Mouse (Mus musculus): ENCODE measurements around the gene Bcl2. TPM values are rescaled to one million over a fixed set of nuclear protein-coding genes. Genes with fewer than 3 reads are reported as not detected.

Gene Bcl2
- total and polyA plus RNA-seq, 3 experiments = 4.5 to 13.6 (median 8.7) TPM

- no peak for TF ChIP-seq SIN3A (IDR thresholded peaks at IDR 0.05; ENCODE audit: low read length)
These were observed at the start of gene Bcl2 (continued) for GRCm38 (mm10) chr1:106713621-106714529.

DNA sequence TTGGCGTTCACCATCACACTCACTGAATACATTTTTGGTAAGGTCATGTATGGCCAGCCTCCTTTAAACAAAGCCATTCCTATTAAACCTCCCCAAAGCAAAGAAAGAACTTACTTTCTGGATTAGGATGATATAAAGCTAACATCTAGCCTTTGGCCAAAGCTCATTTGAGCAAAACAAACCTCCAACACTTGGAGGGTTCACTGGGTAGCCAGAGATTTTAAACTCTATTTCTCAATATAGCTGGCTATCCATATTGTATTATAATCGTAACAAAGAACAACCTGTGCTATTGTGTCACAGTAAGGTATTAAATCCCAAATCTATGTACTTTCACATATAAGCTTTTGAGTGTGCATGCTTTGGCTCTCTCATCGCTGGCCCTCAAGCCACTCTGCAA is 46.7 kb upstream of the Bcl2 start:
- no peaks in the 10 kb centered on the region for H3K9me3 ChIP-seq (replicated peaks; ENCODE audit: low read length)
- no peak overlapping the region for H3K4me3 ChIP-seq (replicated peaks in 1 of 3; ENCODE audit: low read depth in 2 of 3, low read length in 2 of 3, poor library complexity in 1 of 3)
- no peak overlapping the region; the same call in 1 of the 2 replicates for H3K9ac ChIP-seq (ENCODE audit: insufficient read depth, low read depth)
- H3K4me2 ChIP-seq (ENCODE audit: insufficient read depth, low read depth, poor library complexity, severe bottlenecking) = no peak overlapping the region
- H3K27ac ChIP-seq (ENCODE audit: insufficient read depth, low read depth) = no peak overlapping the region
- dilution Hi-C loops (cut with MboI; ENCODE audit: extremely low pct_ligation_motif_present, extremely low pct_unique_long_range_greater_than_20kb, low sequenced_read_pairs) (no loop called here), in situ Hi-C loops (cut with MboI; ENCODE audit: low pct_ligation_motif_present, low pct_unique_long_range_greater_than_20kb, low sequenced_read_pairs) (no loop called here)
- TF ChIP-seq MAX (IDR thresholded peaks at IDR 0.05; ENCODE audit: low read length) (no peak), MEF2A (IDR thresholded peaks at IDR 0.05; ENCODE audit: borderline replicate concordance, low read depth, low read length) (no peak), MAFK (IDR thresholded peaks at IDR 0.05; ENCODE audit: insufficient replicate concordance, low read length) (no peak), HCFC1 (IDR thresholded peaks at IDR 0.05; ENCODE audit: low read depth, low read length) (no peak)
- H3K27me3 ChIP-seq (replicated peaks) = no peaks in the 10 kb centered on the region
- no peak for DNase-seq (ENCODE audit: extremely low read depth)
- H3K4me1 ChIP-seq (ENCODE audit: control insufficient read depth in 1 of 2, insufficient read depth in 2 of 2) = peaks cover 10 to 28% of the 10 kb centered on the region in 2 experiments
- H3K79me2 ChIP-seq (replicated peaks; ENCODE audit: control insufficient read depth, extremely low read depth, insufficient read depth, poor library complexity, severe bottlenecking) = no peaks in the 10 kb centered on the region
- H3K36me3 ChIP-seq (replicated peaks in 1 of 2; ENCODE audit: control insufficient read depth in 1 of 2, insufficient read depth in 1 of 2, low read length in 1 of 2) = peaks cover 4 to 34% of the 10 kb centered on the region in 2 experiments

DNA sequence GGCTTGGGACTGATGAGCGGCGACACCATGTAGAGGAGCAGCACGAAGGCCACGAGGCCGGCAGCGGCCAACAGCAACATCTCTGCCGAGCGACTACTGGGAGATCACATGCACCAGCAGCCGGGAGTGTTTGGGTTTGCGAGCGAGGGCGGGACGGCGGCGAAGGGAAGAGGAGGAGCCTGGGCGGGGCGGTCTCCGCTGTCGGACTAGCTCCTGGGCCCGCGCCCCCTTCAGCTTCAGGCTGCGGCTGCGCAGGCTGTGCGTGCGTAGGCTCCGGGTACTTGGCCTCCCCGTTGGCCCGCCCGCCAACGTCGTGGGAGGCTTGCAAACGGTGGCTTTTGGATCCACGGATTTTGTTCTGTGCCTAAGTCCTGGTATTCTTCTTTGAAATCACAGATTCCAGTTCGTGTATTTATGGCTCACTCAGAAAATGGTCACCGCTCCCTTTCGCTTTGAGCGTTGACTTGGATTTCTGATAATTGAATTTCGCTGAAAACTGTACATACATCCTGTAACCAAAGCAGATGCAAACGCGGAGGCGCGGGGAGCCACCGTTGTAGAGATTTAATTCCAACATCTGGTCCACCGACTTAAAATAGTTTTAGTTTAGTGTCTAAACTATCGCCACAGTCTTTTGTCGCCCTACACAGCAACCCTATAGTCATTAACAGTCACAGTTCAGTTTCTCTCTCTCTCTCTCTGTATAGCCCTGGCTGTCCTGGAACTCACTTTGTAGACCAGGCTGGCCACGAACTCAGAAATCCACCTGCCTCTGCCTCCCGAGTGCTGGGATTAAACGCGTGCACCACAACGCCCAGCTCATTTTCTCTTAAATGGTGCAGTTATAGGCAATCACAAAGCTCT is 45.7 kb upstream of the Bcl2 start, which contains the start of gene Kdsr:
Gene Kdsr, minus strand, starts transcription at position 156 of the 864 bp plus-strand sequence.
- peak; percentile 93 for DNase-seq (ENCODE audit: extremely low read depth)
- peak within 1 kb of the TSS; percentile 36 for H3K27ac ChIP-seq (ENCODE audit: insufficient read depth, low read depth)
- no peaks in the 10 kb centered on the region for H3K27me3 ChIP-seq (replicated peaks)
- H3K4me1 ChIP-seq (ENCODE audit: control insufficient read depth in 1 of 2, insufficient read depth in 2 of 2) = peaks cover 7 to 19% of the 10 kb centered on the region in 2 experiments
- H3K79me2 ChIP-seq (replicated peaks; ENCODE audit: control insufficient read depth, extremely low read depth, insufficient read depth, poor library complexity, severe bottlenecking) = no peaks in the 10 kb centered on the region
- H3K4me2 ChIP-seq (ENCODE audit: insufficient read depth, low read depth, poor library complexity, severe bottlenecking) = peak within 1 kb of the TSS; percentile 63
- peak within 1 kb of the TSS; percentile 39 for H3K9ac ChIP-seq (ENCODE audit: insufficient read depth, low read depth)
- peak within 1 kb of the TSS; percentile 86 to 98 (median 86) for H3K4me3 ChIP-seq (replicated peaks in 1 of 3; ENCODE audit: low read depth in 2 of 3, low read length in 2 of 3, poor library complexity in 1 of 3)
- H3K9me3 ChIP-seq (replicated peaks; ENCODE audit: low read length) = no peaks in the 10 kb centered on the region
- in situ Hi-C loops (cut with MboI; ENCODE audit: low pct_ligation_motif_present, low pct_unique_long_range_greater_than_20kb, low sequenced_read_pairs) (no loop called here), dilution Hi-C loops (cut with MboI; ENCODE audit: extremely low pct_ligation_motif_present, extremely low pct_unique_long_range_greater_than_20kb, low sequenced_read_pairs) (no loop called here)
- H3K36me3 ChIP-seq (replicated peaks in 1 of 2; ENCODE audit: control insufficient read depth in 1 of 2, insufficient read depth in 1 of 2, low read length in 1 of 2) = peaks cover 2 to 34% of the 10 kb centered on the region in 2 experiments
- TF ChIP-seq ZKSCAN1 (IDR thresholded peaks at IDR 0.05; ENCODE audit: borderline replicate concordance, low read depth, low read length) = no peak
- TF ChIP-seq TBP (conservative IDR thresholded peaks at IDR 0.05; ENCODE audit: low read depth, low read length) = peak; percentile 56; the same call in 1 of the 2 replicates
- peak; percentile 62; the same call in 1 of the 2 replicates for TF ChIP-seq TCF12 (IDR thresholded peaks at IDR 0.05; ENCODE audit: low read depth, low read length)
- no peak for TF ChIP-seq RCOR1 (conservative IDR thresholded peaks at IDR 0.05; ENCODE audit: low read depth, low read length)
- no peak for TF ChIP-seq CHD1 (IDR thresholded peaks at IDR 0.05; ENCODE audit: low read depth, low read length)
- TF ChIP-seq ZNF384 (IDR thresholded peaks at IDR 0.05; ENCODE audit: low read depth, low read length) = no peak
- TF ChIP-seq NELFE (IDR thresholded peaks at IDR 0.05; ENCODE audit: low read depth, low read length) = peak; percentile 72
- TF ChIP-seq JUND (conservative IDR thresholded peaks at IDR 0.05; ENCODE audit: low read depth, low read length) = no peak
- TF ChIP-seq UBTF (IDR thresholded peaks at IDR 0.05; ENCODE audit: low read depth, low read length) = no peak; the same call in 1 of the 2 replicates
- peak; percentile 59 for TF ChIP-seq BHLHE40 (IDR thresholded peaks at IDR 0.05; ENCODE audit: low read depth, low read length)
- TF ChIP-seq USF2 (conservative IDR thresholded peaks at IDR 0.05; ENCODE audit: low read depth, low read length) = no peak
- TF ChIP-seq POLR2AphosphoS2 (IDR thresholded peaks at IDR 0.05; ENCODE audit: low read depth, low read length) = no peak
- peak; percentile 22; the same call in 1 of the 2 replicates for TF ChIP-seq MEF2A (IDR thresholded peaks at IDR 0.05; ENCODE audit: borderline replicate concordance, low read depth, low read length)
- no peak for TF ChIP-seq EP300 (IDR thresholded peaks at IDR 0.05; ENCODE audit: low read length)
- no peak for TF ChIP-seq PAX5 (IDR thresholded peaks at IDR 0.05; ENCODE audit: low read length)
- no peak for TF ChIP-seq E2F4 (IDR thresholded peaks at IDR 0.05; ENCODE audit: insufficient replicate concordance, low read depth, low read length)
- no peak for TF ChIP-seq GABPA (IDR thresholded peaks at IDR 0.05; ENCODE audit: insufficient replicate concordance, low read depth, low read length)
- no peak for TF ChIP-seq ZC3H11A (IDR thresholded peaks at IDR 0.05; ENCODE audit: low read depth, low read length)
- TF ChIP-seq CTCF (conservative IDR thresholded peaks at IDR 0.05 in 1 of 2, IDR thresholded peaks at IDR 0.05 in 1 of 2; ENCODE audit: low read depth in 2 of 2, low read length in 2 of 2) = no peak
- TF ChIP-seq IRF4 (IDR thresholded peaks at IDR 0.05; ENCODE audit: low read depth, low read length) = peak; percentile 45; the same call in 1 of the 2 replicates
- TF ChIP-seq SIN3A (IDR thresholded peaks at IDR 0.05; ENCODE audit: low read length) = peak; percentile 93
- TF ChIP-seq KAT2A (IDR thresholded peaks at IDR 0.05; ENCODE audit: insufficient replicate concordance, low read length) = peak; percentile 58; the same call in 1 of the 2 replicates
- TF ChIP-seq JUN (IDR thresholded peaks at IDR 0.05; ENCODE audit: insufficient read depth, low read depth, low read length) = no peak
